In genomic region chr5:125375871-125376270, GRCm38 (mm10) we compare ENCODE assay signal across 23 mouse cellular contexts. TPM values are rescaled to one million over a fixed set of nuclear protein-coding genes. Genes with fewer than 3 reads are reported as not detected.
DNase-seq lines count a peak whose midpoint lies in the region; ATAC-seq lines count a peak whose summit lies in the region.
"Had no signal": no experiment of that assay in that cellular context is flagged by ENCODE, and none has a peak within 500 bp of the region (broad histone marks: within the 10 kb centered on the region; RNA-seq: fewer than 3 reads in every experiment).

No protein-coding gene starts in this region.

- no peak for DNase-seq in frontal cortex, postnatal 36 days (ENCODE audit: low spot score in 2 of 2)
- peak; percentile 70 for DNase-seq in brain, adult 2 months (ENCODE audit: low read depth, low spot score)
- DNase-seq in cerebellum, postnatal 10 days: no peak
- no peak for DNase-seq in ovary, postnatal 14 days (ENCODE audit: low spot score)
- DNase-seq: adrenal gland, postnatal 10 days; cerebellum, adult 18-20 months; cerebellum, postnatal 14 days; gastrocnemius, adult 2 months; gastrocnemius, postnatal 36 days; heart, adult 18-20 months; heart, postnatal 14 days; kidney, adult 2 months had no signal

- H3K9ac ChIP-seq in midbrain, embryonic 15.5 days: no peak overlapping the region
- H3K9ac ChIP-seq: embryonic facial prominence, embryonic 12.5 days; heart, embryonic 15.5 days; hindbrain, embryonic 13.5 days had no signal

- no peak overlapping the region for H3K4me2 ChIP-seq in midbrain, embryonic 15.5 days
- H3K4me2 ChIP-seq: embryonic facial prominence, embryonic 12.5 days; heart, embryonic 11.5 days; heart, embryonic 15.5 days; hindbrain, embryonic 13.5 days had no signal

- no peak overlapping the region for H3K27ac ChIP-seq in midbrain, embryonic 15.5 days
- H3K27ac ChIP-seq: embryonic facial prominence, embryonic 12.5 days; gastrocnemius, adult 2 months; heart, embryonic 15.5 days; hindbrain, embryonic 13.5 days; hindbrain, postnatal 0 days had no signal

- H3K4me3 ChIP-seq in midbrain, embryonic 15.5 days: no peak overlapping the region
- H3K4me3 ChIP-seq: embryonic facial prominence, embryonic 12.5 days; gastrocnemius, adult 2 months; heart, embryonic 15.5 days; hindbrain, embryonic 13.5 days had no signal

- no peaks in the 10 kb centered on the region for H3K9me3 ChIP-seq in midbrain, embryonic 15.5 days
- H3K9me3 ChIP-seq: embryonic facial prominence, embryonic 12.5 days; heart, embryonic 15.5 days; hindbrain, embryonic 13.5 days had no signal

- WGBS in midbrain, embryonic 15.5 days: 92% methylated on average over 2 of the region's 2 CpGs

- H3K36me3 ChIP-seq in midbrain, embryonic 15.5 days (replicated peaks): no peaks in the 10 kb centered on the region
- H3K36me3 ChIP-seq: embryonic facial prominence, embryonic 12.5 days; G1E; heart, embryonic 15.5 days; hindbrain, embryonic 13.5 days had no signal

- no peaks in the 10 kb centered on the region for H3K27me3 ChIP-seq in midbrain, embryonic 15.5 days (replicated peaks)
- H3K27me3 ChIP-seq: embryonic facial prominence, embryonic 12.5 days; heart, embryonic 15.5 days; hindbrain, embryonic 13.5 days had no signal

- ATAC-seq in frontal cortex, adult (ENCODE audit: low TSS enrichment): peak; percentile 85; the same call in 1 of the 2 replicates
- peak; percentile 56 for ATAC-seq in inflammation-experienced regulatory T-cells, adult 6 months
- no peak for ATAC-seq in midbrain, embryonic 15.5 days (replicated peaks)
- ATAC-seq: forebrain, embryonic 16.5 days; hindbrain, postnatal 0 days; intestine, embryonic 16.5 days had no signal

- H3K4me1 ChIP-seq in midbrain, embryonic 15.5 days: no peaks in the 10 kb centered on the region
- H3K4me1 ChIP-seq: embryonic facial prominence, embryonic 12.5 days; heart, embryonic 15.5 days; hindbrain, embryonic 13.5 days had no signal

RNA-seq across cellular contexts. Expression of gene Gm10382, which starts 13.3 kb away (rescaled TPM):
- 1 to 10 TPM in 2 of 3 experiments, under 1 TPM in 1; 0.65 to 1.1 (median 1.0) TPM for polyA plus RNA-seq in inflammation-experienced regulatory T-cells, adult 6 months (2017; shearing (Covaris generic))
- 0.74 and 0.86 TPM in 2 replicates for polyA plus RNA-seq in midbrain, embryonic 15.5 days (2015; fragmentation: Nextera tagmentation; extraction: Ambion mirVana)

RNA-seq across cellular contexts. Expression of gene Ubc, which starts 14.1 kb away (rescaled TPM):
- 1,000 to 10,000 TPM in 2 of 3 experiments, 100 to 1,000 TPM in 1; 741 to 1,375 (median 1,290) TPM for polyA plus RNA-seq in inflammation-experienced regulatory T-cells, adult 6 months (2017; shearing (Covaris generic))
- polyA plus RNA-seq in midbrain, embryonic 15.5 days (2015; fragmentation: Nextera tagmentation; extraction: Ambion mirVana): 1,496 and 1,513 TPM in 2 replicates

RNA-seq across cellular contexts. Expression of gene Scarb1, which starts 35.0 kb away (rescaled TPM):
- 10 to 100 TPM in 1 of 3 experiments, 1 to 10 TPM in 2; 3.7 to 11.8 (median 6.6) TPM for polyA plus RNA-seq in inflammation-experienced regulatory T-cells, adult 6 months (2017; shearing (Covaris generic))
- polyA plus RNA-seq in midbrain, embryonic 15.5 days (2015; fragmentation: Nextera tagmentation; extraction: Ambion mirVana): 40.3 and 45.9 TPM in 2 replicates

RNA-seq across cellular contexts. Expression of gene Dhx37, which starts 58.0 kb away (rescaled TPM):
- 10 to 100 TPM in 1 of 3 experiments, 1 to 10 TPM in 2; 6.9 to 10.2 (median 9.2) TPM for polyA plus RNA-seq in inflammation-experienced regulatory T-cells, adult 6 months (2017; shearing (Covaris generic))
- polyA plus RNA-seq in midbrain, embryonic 15.5 days (2015; fragmentation: Nextera tagmentation; extraction: Ambion mirVana): 14.2 and 14.8 TPM in 2 replicates
